In the genomic region with DNA sequence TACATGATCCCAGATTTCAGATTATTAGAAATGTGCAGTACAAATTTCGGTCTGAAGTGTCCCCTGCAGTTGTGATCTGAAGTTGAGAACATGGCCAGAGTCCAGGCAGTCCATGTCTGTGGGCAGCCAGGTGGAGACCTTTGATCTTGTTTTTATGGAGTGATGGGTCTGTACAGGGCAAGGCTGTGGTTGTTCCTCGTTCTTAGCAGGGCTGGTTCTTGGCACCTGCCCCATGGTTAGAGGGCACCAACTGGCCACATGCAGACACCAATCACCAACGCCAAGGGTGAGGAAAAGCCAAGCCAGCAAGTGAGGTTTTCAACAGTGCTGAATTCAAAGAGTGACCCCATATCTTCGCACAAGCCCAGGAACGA, we compare ENCODE assay signal across 14 mouse cellular contexts.
A peak's percentile ranks its signal among the peaks of the same experiment; 100 is the strongest.
DNase-seq lines count a peak whose midpoint lies in the region; ATAC-seq lines count a peak whose summit lies in the region.
"Had no signal": no experiment of that assay in that cellular context is flagged by ENCODE, and none has a peak within 500 bp of the region (broad histone marks: within the 10 kb centered on the region; RNA-seq: fewer than 3 reads in every experiment).

No protein-coding gene starts in this region.

- no peaks in the 10 kb centered on the region for H3K4me1 ChIP-seq in heart, embryonic 10.5 days
- peaks cover 9% of the 10 kb centered on the region; the same call in 1 of the 2 replicates for H3K4me1 ChIP-seq in hindbrain, embryonic 14.5 days (replicated peaks; ENCODE audit: control insufficient read depth, insufficient read depth, low read length)

- H3K4me3 ChIP-seq in heart, embryonic 10.5 days = no peak overlapping the region
- H3K4me3 ChIP-seq in hindbrain, embryonic 14.5 days (replicated peaks; ENCODE audit: low read length) = no peak overlapping the region
- H3K4me3 ChIP-seq: heart, adult 2 months; left cerebral cortex, adult 2 months; midbrain, embryonic 12.5 days had no signal

- no peak overlapping the region for H3K4me2 ChIP-seq in hindbrain, embryonic 14.5 days (replicated peaks)
- H3K4me2 ChIP-seq: midbrain, embryonic 12.5 days had no signal

- H3K9me3 ChIP-seq in heart, embryonic 10.5 days = no peaks in the 10 kb centered on the region
- no peaks in the 10 kb centered on the region for H3K9me3 ChIP-seq in hindbrain, embryonic 14.5 days (ENCODE audit: control insufficient read depth, low read length)
- H3K9me3 ChIP-seq: midbrain, embryonic 12.5 days had no signal

- H3K27me3 ChIP-seq in heart, embryonic 10.5 days (ENCODE audit: insufficient read depth, poor library complexity, severe bottlenecking) = peaks cover 30% of the 10 kb centered on the region
- H3K27me3 ChIP-seq in hindbrain, embryonic 14.5 days (ENCODE audit: control insufficient read depth, insufficient read depth, low read length) = no peaks in the 10 kb centered on the region
- H3K27me3 ChIP-seq: midbrain, embryonic 12.5 days had no signal

- H3K27ac ChIP-seq in heart, embryonic 10.5 days = no peak overlapping the region
- no peak overlapping the region for H3K27ac ChIP-seq in hindbrain, embryonic 14.5 days
- H3K27ac ChIP-seq: heart, adult 2 months; hindbrain, postnatal 0 days; left cerebral cortex, adult 2 months; midbrain, embryonic 12.5 days had no signal

- 67% methylated on average over 5 of the region's 5 CpGs for WGBS in heart, embryonic 10.5 days
- 76% methylated on average over 5 of the region's 5 CpGs for WGBS in hindbrain, embryonic 14.5 days

- DNase-seq in heart, adult 11 months = peak; percentile 86
- no peak for DNase-seq in heart, embryonic 10.5 days (ENCODE audit: low spot score)
- DNase-seq in cerebellum, adult 18-20 months = peak; percentile 64 to 73
- peak; percentile 56 to 70 for DNase-seq in cerebellum, postnatal 14 days
- DNase-seq in kidney, postnatal 36 days = peak; percentile 87 to 93
- no peak for DNase-seq in ovary, postnatal 10 days (ENCODE audit: low spot score)
- no peak for DNase-seq in hindbrain, embryonic 14.5 days (ENCODE audit: low spot score)
- DNase-seq: heart, adult 2 months; heart, postnatal 10 days; lung, postnatal 4 days had no signal

- no peak overlapping the region for H3K9ac ChIP-seq in hindbrain, embryonic 14.5 days
- H3K9ac ChIP-seq: midbrain, embryonic 12.5 days had no signal

- no peak for ATAC-seq in hindbrain, embryonic 14.5 days (ENCODE audit: low FRiP score)
- ATAC-seq: forebrain, embryonic 16.5 days; hindbrain, postnatal 0 days had no signal

- no peaks in the 10 kb centered on the region for H3K36me3 ChIP-seq in heart, embryonic 10.5 days
- no peaks in the 10 kb centered on the region for H3K36me3 ChIP-seq in hindbrain, embryonic 14.5 days (replicated peaks; ENCODE audit: control insufficient read depth, insufficient read depth)
- H3K36me3 ChIP-seq: midbrain, embryonic 12.5 days had no signal

Comparison
In these comparisons a context has a peak if more than half of its experiments do, and no peak if none do; other contexts are left out.
1. DNase-seq: peak in heart, adult 11 months (single experiment), cerebellum, adult 18-20 months (2 of 2), cerebellum, postnatal 14 days (2 of 2) and kidney, postnatal 36 days (2 of 2); none in heart, embryonic 10.5 days (single experiment), ovary, postnatal 10 days (single experiment) and hindbrain, embryonic 14.5 days (single experiment).